Mouse (Mus musculus) activated CD4-positive, CD25-positive, alpha-beta regulatory T cell, adult 4 months (primary cell): ENCODE data around the gene Myh6. TPM values are rescaled to one million over a fixed set of nuclear protein-coding genes. Genes with fewer than 3 reads are reported as not detected.
A peak's percentile ranks its signal among the peaks of the same experiment; 100 is the strongest.
"Not testable (repeated sequence)": the region's sequence is repeated elsewhere in the genome, so short reads cannot be mapped to it uniquely, and the experiment has no call there.

Experiments used
- ATAC-seq: one replicate; pipeline ENCODE4 v1.8.0; 2017
- polyA plus RNA-seq, 2 experiments: library from polyadenylated mRNA; unstranded; fragments of 100-300 nt; shearing (Covaris generic); gene quantifications; one replicate each; pipeline ENCODE4 v1.2.1; 2017

The Myh6 gene
- polyA plus RNA-seq: not detected

DNA sequence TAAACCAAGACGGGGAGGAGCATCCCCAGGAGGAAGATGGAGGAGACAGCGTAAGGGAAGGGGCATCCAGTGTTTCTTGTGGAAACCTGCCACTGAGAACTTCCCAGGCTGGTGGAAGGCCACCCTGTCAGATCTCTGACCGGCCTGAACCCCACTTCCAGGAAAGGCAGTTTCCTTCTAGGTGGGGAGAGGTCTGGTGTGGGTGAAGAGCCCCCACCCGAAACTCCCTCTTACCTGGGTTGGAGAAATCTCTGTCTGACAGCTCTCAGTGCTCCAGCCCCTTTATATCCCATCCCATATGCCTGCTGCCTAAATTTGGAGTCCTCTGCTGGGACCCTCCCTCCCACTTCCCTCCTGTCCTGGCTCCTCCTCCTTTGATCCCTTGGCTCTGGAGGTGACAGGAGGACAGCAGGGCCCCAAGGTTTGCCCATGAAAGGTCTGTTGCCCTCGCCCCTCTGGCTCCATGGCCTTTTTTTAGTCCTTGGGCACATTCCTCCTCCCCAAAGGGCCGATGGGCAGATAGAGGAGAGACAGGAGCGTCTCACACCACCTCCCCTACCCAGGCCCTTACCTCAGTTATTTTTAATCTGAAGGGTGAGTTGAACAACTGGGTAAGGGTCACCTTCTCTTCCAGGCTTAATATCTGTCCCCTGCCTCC is at the start of gene Myh6:
Gene Myh6 (minus strand): TSS at position 608 of the 658 bp plus-strand sequence.
- ATAC-seq: no peak

GRCm38 (mm10) chr14:55015767-55016111 is 49.0 kb upstream of the Myh6 start:
- no peak for ATAC-seq

DNA sequence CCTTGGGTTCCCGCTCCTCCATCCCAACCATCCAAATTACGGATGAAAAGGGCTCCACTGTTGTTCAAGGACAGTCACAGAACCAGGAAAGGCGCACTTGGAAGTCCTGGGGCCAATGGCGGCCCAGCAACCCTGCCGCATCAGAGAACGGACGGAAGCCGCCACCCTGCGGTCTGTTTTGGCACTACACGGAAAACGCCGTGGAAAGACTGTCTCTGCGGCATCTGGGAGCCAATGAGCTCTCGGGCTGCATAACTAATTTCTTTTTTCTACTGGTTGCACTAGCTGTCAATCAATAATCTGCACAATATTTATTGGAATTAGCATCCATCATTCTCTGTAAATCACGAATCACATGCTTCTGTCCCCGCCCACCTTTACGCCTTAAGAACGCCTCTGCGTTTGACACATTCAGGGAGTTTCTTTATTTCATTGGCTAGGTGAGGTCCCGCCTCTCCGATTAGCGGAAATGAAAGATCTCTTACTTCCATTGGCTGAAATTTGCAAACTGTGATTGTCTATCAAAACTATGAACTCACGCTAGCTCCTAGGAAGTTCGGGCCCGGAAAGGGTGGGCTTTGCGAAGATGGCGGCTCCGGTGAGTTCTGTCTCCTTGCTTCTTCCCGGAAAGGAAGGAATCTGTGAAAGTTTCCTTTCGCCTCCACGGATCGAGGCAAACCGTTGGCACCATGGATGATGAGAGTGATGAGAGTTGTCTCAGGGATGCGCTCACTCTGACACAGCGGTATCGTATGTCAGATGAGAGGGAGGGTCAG is 48.5 kb upstream of the Myh6 start, which contains the start of gene Ngdn:
Gene Ngdn (plus strand): TSS at position 464 of the 776 bp plus-strand sequence.
- ATAC-seq: peak; percentile 92

DNA sequence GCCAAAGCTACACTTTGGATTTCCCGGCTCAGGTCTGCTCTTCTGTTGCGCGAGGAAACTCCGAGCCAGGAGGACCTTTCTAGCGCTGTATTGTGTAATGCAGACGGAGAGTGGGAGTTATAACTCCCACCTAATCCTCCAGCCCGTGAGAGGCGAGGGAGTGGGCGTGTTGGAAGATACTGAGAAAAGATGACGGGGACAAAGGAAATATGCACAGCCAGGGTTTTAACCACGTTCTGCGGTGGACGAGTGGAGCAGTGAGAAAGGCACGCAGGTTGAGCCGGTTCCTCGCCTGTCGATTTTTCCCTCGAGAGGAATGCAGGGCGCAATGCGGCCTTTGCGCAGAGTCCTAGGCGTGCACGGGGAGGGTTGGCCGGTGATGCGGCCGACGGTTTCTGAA is 47.9 kb upstream of the Myh6 start:
- peak; percentile 3 for ATAC-seq

GRCm38 (mm10) chr14:55011116-55011515 is 44.4 kb upstream of the Myh6 start:
- no peak for ATAC-seq

GRCm38 (mm10) chr14:55008417-55008816 is 41.7 kb upstream of the Myh6 start:
- ATAC-seq: no peak

- no peak for ATAC-seq
Measured at GRCm38 (mm10) chr14:55007120-55007908, 40.6 kb upstream of the Myh6 start.

GRCm38 (mm10) chr14:55006541-55006940 is 39.8 kb upstream of the Myh6 start:
- no peak for ATAC-seq

DNA sequence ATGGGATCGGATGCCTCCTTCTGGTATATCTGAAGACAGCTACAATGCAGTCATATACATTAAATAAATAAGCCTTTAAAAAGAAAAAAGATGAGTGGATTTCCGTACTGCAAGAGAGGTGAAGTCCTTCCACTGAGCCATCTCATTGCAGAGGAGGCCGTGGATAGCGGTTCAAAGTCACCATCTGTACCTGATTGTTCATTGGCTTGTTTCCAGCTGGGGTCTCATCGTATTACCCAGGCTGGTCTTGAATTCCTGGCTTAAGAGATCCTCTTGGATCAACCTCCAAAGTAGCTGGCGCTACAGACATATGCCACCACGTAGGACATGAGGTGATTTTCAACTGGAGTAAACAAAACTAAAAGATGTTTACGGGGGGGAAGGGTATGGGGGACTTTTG is 39.2 kb upstream of the Myh6 start:
- no peak for ATAC-seq

GRCm38 (mm10) chr14:55005506-55005905 is 38.8 kb upstream of the Myh6 start:
- ATAC-seq: no peak

DNA sequence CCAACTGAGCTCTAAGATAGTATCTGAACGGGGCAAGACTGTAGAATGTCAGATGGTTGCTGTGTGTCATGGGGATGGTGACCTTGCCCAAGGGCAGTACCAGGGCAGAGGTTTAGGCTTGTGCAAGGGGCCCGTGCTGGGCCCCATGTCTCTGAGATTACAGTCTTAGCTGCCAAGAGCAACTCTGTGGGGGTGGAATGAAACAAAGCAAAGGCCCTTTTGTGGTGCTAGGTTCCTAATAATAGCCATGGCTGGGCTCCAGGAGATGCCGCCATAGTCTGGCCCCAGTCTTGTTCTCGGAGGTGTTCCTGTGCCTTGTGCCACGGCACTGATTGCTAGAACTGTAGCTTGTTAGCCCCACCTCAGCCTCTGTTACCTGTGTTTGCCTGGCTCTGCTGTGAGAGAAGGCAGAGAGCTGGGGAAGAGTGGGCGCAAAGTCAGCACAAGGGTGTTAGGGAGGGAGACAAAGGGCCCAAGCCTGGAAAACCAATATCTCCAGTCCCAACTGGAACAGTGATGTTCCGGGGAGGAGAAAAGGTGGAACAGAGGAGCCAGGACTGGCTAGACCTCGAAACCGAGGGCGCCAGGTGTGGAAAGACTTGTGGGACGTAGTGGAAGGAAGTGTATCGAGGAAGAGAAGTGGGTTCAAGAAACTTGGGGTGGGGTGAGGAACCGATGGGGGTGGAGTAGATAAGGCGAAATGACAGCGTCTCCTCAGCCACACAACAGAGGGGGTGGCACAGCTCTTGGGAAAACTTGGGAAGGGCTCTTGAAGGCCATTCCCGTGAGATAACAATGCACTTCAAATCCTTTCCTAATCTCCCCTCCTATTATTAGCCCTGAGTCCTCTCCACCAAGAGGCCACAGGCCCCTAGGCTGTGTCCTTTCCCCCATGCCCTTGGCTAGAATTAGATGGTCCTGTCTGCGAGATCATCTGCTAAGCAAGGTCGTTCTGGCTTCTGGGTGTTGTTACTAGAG is 37.4 kb upstream of the Myh6 start:
- ATAC-seq: no peak

- no peak for ATAC-seq
Measured at GRCm38 (mm10) chr14:55002687-55003120, 36.0 kb upstream of the Myh6 start.

- no peak for ATAC-seq
Measured at GRCm38 (mm10) chr14:55001938-55002686, 35.4 kb upstream of the Myh6 start.

DNA sequence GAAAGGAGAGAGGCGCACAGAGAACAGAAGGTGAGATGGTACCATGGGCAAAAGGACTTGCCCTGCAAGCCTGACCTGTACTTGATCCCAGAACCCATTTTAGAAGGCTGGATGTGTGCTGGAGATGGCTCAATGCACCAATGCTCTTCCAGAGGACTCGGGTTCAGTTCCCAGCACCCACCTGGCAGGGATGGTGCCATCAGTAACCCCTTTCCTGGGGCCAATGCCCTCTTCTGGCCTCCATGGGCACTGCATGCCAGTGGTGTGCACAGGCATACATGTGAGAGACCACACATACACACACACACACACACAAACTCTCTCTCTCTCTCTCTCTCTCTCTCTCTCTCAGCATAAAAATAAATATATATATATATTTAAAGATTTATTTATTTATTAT is 34.7 kb upstream of the Myh6 start:
- no peak for ATAC-seq

- no peak for ATAC-seq
Measured at GRCm38 (mm10) chr14:55000814-55001213, 34.1 kb upstream of the Myh6 start.

DNA sequence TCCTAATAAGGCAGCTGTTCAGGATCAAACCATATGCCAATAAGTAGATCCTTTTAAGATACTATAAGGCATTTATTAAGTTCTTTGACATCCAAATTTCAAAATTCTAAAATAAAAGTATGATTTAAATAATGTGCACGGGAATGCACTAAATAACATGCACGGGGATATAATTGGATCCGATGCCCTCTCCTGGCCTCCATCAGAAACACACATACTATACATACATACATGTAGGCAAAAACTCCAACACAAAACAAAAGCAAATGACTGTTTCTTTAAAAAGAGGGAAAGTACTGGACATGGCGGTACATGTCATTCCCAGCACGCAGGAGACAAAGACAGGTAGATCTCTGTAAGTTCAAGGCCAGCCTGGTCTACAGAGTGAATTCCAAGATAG is 33.1 kb upstream of the Myh6 start:
- not testable (repeated sequence) for ATAC-seq

DNA sequence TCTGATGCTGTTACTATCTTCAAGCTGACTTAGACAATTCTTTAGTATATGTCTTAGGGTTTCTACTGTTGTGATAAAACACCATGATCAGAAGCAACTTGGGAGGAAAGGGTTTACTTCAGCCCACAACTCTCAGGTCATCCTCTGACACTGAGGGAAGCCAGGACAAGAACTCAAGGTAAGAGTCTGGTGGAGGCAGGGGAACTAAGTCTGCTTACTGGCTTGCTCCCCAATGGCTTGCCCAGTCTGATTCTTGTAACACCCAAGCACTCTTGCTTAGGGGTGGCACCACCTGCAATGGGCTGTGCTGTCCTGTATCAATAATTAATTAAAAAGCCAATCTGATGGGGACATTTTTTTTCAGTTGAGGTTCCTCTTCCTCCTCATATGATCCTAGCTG is 32.0 kb upstream of the Myh6 start:
- ATAC-seq: no peak

GRCm38 (mm10) chr14:54997297-54997696 is 30.6 kb upstream of the Myh6 start:
- ATAC-seq: no peak

- no peak for ATAC-seq
Measured at GRCm38 (mm10) chr14:54996793-54997192, 30.1 kb upstream of the Myh6 start.

DNA sequence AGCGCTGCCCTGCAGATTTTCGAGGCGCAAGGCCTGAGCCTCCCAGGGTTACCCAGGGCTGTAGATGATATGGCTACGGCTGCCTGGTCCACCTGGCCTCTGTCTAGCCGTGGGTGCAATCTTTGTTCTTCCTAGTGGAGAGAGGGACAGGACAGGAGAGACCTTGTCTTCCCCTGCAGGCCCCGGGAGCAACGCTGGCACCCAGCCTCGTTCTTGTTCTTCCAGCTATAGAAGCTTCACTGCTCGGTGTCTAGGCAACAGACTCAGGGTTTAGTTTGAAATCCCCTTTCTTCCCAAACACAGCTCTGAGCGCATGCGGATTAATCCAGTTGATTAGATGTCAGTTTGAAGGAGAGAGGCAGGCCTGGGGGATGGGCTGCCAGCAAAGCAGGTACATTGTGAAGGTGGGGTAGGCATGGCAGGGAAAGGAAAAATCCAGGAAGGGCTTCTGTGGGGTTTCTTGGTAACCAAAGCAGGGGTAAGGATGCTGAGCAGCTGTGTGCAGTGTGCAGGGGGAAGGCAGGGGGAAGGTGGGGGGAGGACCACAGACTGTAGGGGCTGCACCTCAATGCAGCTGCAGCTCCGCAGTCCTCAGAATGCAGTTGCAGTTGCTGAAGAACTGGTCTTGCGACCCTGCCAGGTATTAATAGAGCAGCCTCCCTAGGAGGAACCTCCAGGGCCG is 28.9 kb upstream of the Myh6 start:
- ATAC-seq: no peak

- ATAC-seq: no peak
Measured at GRCm38 (mm10) chr14:54994869-54995186, 28.1 kb upstream of the Myh6 start.
